Mouse (Mus musculus): Measurements from ENCODE around the gene Ano5. TPM values are rescaled to one million over a fixed set of nuclear protein-coding genes. Genes with fewer than 3 reads are reported as not detected.

Ano5 gene
- polyA plus RNA-seq (2014; fragmentation: Nextera tagmentation; extraction: Ambion mirVana): 0.21 and 0.28 TPM in 2 replicates

GRCm38 (mm10) chr7:51510671-51511651 is at the start of gene Ano5:
Gene Ano5, plus strand, starts transcription at chr7:51511029.
- Histone ChIP-seq H3K4me1 (ENCODE audit: control insufficient read depth, insufficient read depth, low read length) (no peaks in the 10 kb centered on the region), H3K4me3 (ENCODE audit: low read depth, low read length) (peak within 1 kb of the TSS; percentile 44), H3K9me3 (replicated peaks; ENCODE audit: control insufficient read depth, low read length) (no peaks in the 10 kb centered on the region), H3K27ac (ENCODE audit: low read depth, low read length) (no peak within 1 kb of the TSS), H3K36me3 (ENCODE audit: control insufficient read depth, insufficient read depth, low read length) (no peaks in the 10 kb centered on the region), H3K9ac (ENCODE audit: low read length) (peak within 1 kb of the TSS; percentile 52), H3K27me3 (replicated peaks; ENCODE audit: control insufficient read depth, insufficient read depth, low read length) (peaks cover 6% of the 10 kb centered on the region; the same call in 1 of the 2 replicates), H3K4me2 (ENCODE audit: low read length) (peak within 1 kb of the TSS; percentile 89)
- whole genome bisulfite sequencing: 3% methylated on average over 45 of the region's 45 CpGs
- peak; percentile 58 for DNase-seq (ENCODE audit: low spot score)
- peak; percentile 80 for ATAC-seq

DNA sequence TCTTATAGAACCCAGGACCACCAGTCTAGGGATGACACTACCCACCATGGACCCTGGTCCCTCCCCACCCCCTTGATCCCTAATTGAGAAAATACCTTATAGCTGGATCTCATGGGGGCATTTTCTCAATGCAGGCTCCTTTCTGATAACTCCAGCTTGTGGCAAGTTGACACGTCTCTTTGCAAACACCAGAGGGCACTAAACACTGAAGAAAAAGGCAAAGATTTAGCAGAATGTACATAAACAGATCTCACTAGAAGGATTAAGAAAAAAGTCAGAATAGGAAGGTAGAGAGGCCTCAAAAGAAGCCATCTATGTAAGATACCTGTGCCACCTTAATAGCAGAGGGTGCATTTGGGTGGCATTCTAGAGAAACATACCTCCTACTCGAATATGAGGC is 11.4 kb upstream of the Ano5 start:
- Histone ChIP-seq H3K4me3 (ENCODE audit: low read depth, low read length) (no peak overlapping the region), H3K27me3 (replicated peaks; ENCODE audit: control insufficient read depth, insufficient read depth, low read length) (no peaks in the 10 kb centered on the region), H3K27ac (ENCODE audit: low read depth, low read length) (no peak overlapping the region), H3K4me1 (ENCODE audit: control insufficient read depth, insufficient read depth, low read length) (no peaks in the 10 kb centered on the region), H3K9ac (ENCODE audit: low read length) (no peak overlapping the region), H3K9me3 (replicated peaks; ENCODE audit: control insufficient read depth, low read length) (no peaks in the 10 kb centered on the region), H3K4me2 (ENCODE audit: low read length) (no peak overlapping the region), H3K36me3 (ENCODE audit: control insufficient read depth, insufficient read depth, low read length) (no peaks in the 10 kb centered on the region)
- peak; percentile 72 for DNase-seq (ENCODE audit: low spot score)
- WGBS: 41% methylated on average over 2 of the region's 2 CpGs
- no peak; the same call in 1 of the 2 replicates for ATAC-seq

GRCm38 (mm10) chr7:51503940-51504339 is 6.9 kb upstream of the Ano5 start:
- Histone ChIP-seq H3K9me3 (replicated peaks; ENCODE audit: control insufficient read depth, low read length) (no peaks in the 10 kb centered on the region), H3K4me2 (ENCODE audit: low read length) (no peak overlapping the region), H3K9ac (ENCODE audit: low read length) (no peak overlapping the region), H3K27me3 (replicated peaks; ENCODE audit: control insufficient read depth, insufficient read depth, low read length) (no peaks in the 10 kb centered on the region), H3K4me3 (ENCODE audit: low read depth, low read length) (no peak overlapping the region), H3K4me1 (ENCODE audit: control insufficient read depth, insufficient read depth, low read length) (no peaks in the 10 kb centered on the region), H3K27ac (ENCODE audit: low read depth, low read length) (no peak overlapping the region), H3K36me3 (ENCODE audit: control insufficient read depth, insufficient read depth, low read length) (no peaks in the 10 kb centered on the region)
- no peak for DNase-seq (ENCODE audit: low spot score)
- WGBS: 62% methylated on average over 2 of the region's 2 CpGs
- ATAC-seq: no peak

GRCm38 (mm10) chr7:51510147-51510546 is 682 bp upstream of the Ano5 start:
- Histone ChIP-seq H3K9me3 (replicated peaks; ENCODE audit: control insufficient read depth, low read length) (no peaks in the 10 kb centered on the region), H3K4me2 (ENCODE audit: low read length) (peak overlapping the region; percentile 89; the same call in 1 of the 2 replicates), H3K4me3 (ENCODE audit: low read depth, low read length) (no peak overlapping the region), H3K27me3 (replicated peaks; ENCODE audit: control insufficient read depth, insufficient read depth, low read length) (peaks cover 6% of the 10 kb centered on the region; the same call in 1 of the 2 replicates), H3K27ac (ENCODE audit: low read depth, low read length) (no peak overlapping the region), H3K36me3 (ENCODE audit: control insufficient read depth, insufficient read depth, low read length) (no peaks in the 10 kb centered on the region), H3K9ac (ENCODE audit: low read length) (no peak overlapping the region), H3K4me1 (ENCODE audit: control insufficient read depth, insufficient read depth, low read length) (no peaks in the 10 kb centered on the region)
- ATAC-seq (no peak), DNase-seq (ENCODE audit: low spot score) (no peak)
- WGBS: 79% methylated on average over 7 of the region's 7 CpGs

DNA sequence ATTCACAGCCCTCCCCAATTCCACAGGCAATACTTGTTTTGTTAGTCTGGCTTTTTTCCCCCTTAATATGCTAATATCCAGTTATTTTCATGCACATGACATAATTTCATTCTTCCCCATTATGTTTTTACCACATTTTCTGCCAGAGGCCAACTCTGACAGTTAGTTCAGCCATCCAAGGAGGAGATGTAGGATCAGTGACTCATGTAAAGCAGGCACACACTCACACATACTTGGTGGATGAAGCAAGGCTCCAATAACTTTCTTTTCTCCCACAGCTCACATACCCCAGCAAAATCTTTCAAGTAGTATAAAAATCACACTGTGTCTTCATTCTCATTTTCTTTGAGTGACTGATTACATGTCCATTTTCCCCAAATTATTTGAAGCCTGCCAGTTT is 28.5 kb downstream of the Ano5 start:
- H3K9ac ChIP-seq (ENCODE audit: low read length): no peak overlapping the region
- no peak overlapping the region for H3K4me2 ChIP-seq (ENCODE audit: low read length)
- DNase-seq (ENCODE audit: low spot score): no peak
- no peaks in the 10 kb centered on the region for H3K36me3 ChIP-seq (ENCODE audit: control insufficient read depth, insufficient read depth, low read length)
- H3K9me3 ChIP-seq (replicated peaks; ENCODE audit: control insufficient read depth, low read length): no peaks in the 10 kb centered on the region
- no peak overlapping the region for H3K4me3 ChIP-seq (ENCODE audit: low read depth, low read length)
- no peak for ATAC-seq
- H3K27me3 ChIP-seq (replicated peaks; ENCODE audit: control insufficient read depth, insufficient read depth, low read length): no peaks in the 10 kb centered on the region
- H3K27ac ChIP-seq (ENCODE audit: low read depth, low read length): no peak overlapping the region
- no peaks in the 10 kb centered on the region for H3K4me1 ChIP-seq (ENCODE audit: control insufficient read depth, insufficient read depth, low read length)

GRCm38 (mm10) chr7:51540736-51541135 is 29.9 kb downstream of the Ano5 start:
- 61% methylated on average over 6 of the region's 6 CpGs for WGBS
- no peak overlapping the region for H3K27ac ChIP-seq (ENCODE audit: low read depth, low read length)
- no peak overlapping the region for H3K4me2 ChIP-seq (ENCODE audit: low read length)
- no peak overlapping the region for H3K4me3 ChIP-seq (ENCODE audit: low read depth, low read length)
- ATAC-seq (no peak), DNase-seq (ENCODE audit: low spot score) (peak; percentile 4)
- no peaks in the 10 kb centered on the region for H3K9me3 ChIP-seq (replicated peaks; ENCODE audit: control insufficient read depth, low read length)
- H3K9ac ChIP-seq (ENCODE audit: low read length): no peak overlapping the region
- H3K4me1 ChIP-seq (ENCODE audit: control insufficient read depth, insufficient read depth, low read length): no peaks in the 10 kb centered on the region
- no peaks in the 10 kb centered on the region for H3K27me3 ChIP-seq (replicated peaks; ENCODE audit: control insufficient read depth, insufficient read depth, low read length)
- H3K36me3 ChIP-seq (ENCODE audit: control insufficient read depth, insufficient read depth, low read length): no peaks in the 10 kb centered on the region

DNA sequence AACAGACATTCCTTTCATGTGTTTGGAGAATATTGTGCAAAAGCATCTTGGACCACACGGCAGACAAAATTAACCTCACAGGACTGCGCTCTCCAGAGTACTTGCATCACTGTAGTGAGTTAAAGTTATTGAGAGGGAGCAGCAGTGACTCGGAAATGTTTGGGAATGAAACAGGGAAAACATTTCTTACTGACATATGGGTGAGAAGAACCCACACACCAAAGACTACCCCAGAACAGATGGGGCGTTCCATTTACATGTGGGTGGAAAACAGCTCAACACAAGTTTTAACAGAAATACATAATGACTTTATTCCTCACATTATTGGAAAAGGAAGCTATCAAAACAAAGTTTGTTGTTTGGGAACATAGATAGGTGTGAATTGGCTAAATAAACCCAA is 89.2 kb downstream of the Ano5 start:
- no peak overlapping the region for H3K4me2 ChIP-seq (ENCODE audit: low read length)
- H3K9me3 ChIP-seq (replicated peaks; ENCODE audit: control insufficient read depth, low read length): no peaks in the 10 kb centered on the region
- no peaks in the 10 kb centered on the region for H3K27me3 ChIP-seq (replicated peaks; ENCODE audit: control insufficient read depth, insufficient read depth, low read length)
- DNase-seq (ENCODE audit: low spot score) (peak; percentile 26), ATAC-seq (0 out of 2 replicates have a peak, but pooled peaks have one; percentile 10)
- no peaks in the 10 kb centered on the region for H3K4me1 ChIP-seq (ENCODE audit: control insufficient read depth, insufficient read depth, low read length)
- no peak overlapping the region for H3K4me3 ChIP-seq (ENCODE audit: low read depth, low read length)
- 81% methylated on average over 4 of the region's 4 CpGs for WGBS
- H3K36me3 ChIP-seq (ENCODE audit: control insufficient read depth, insufficient read depth, low read length): no peaks in the 10 kb centered on the region
- no peak overlapping the region for H3K9ac ChIP-seq (ENCODE audit: low read length)
- H3K27ac ChIP-seq (ENCODE audit: low read depth, low read length): no peak overlapping the region

GRCm38 (mm10) chr7:51603741-51604140 is 92.9 kb downstream of the Ano5 start:
- Histone ChIP-seq H3K9me3 (replicated peaks; ENCODE audit: control insufficient read depth, low read length) (no peaks in the 10 kb centered on the region), H3K27me3 (replicated peaks; ENCODE audit: control insufficient read depth, insufficient read depth, low read length) (no peaks in the 10 kb centered on the region), H3K9ac (ENCODE audit: low read length) (no peak overlapping the region), H3K4me1 (ENCODE audit: control insufficient read depth, insufficient read depth, low read length) (no peaks in the 10 kb centered on the region), H3K36me3 (ENCODE audit: control insufficient read depth, insufficient read depth, low read length) (no peaks in the 10 kb centered on the region), H3K27ac (ENCODE audit: low read depth, low read length) (no peak overlapping the region), H3K4me3 (ENCODE audit: low read depth, low read length) (no peak overlapping the region), H3K4me2 (ENCODE audit: low read length) (no peak overlapping the region)
- 72% methylated on average over 12 of the region's 12 CpGs for WGBS
- DNase-seq (ENCODE audit: low spot score) (peak; percentile 51), ATAC-seq (no peak; the same call in 1 of the 2 replicates)

DNA sequence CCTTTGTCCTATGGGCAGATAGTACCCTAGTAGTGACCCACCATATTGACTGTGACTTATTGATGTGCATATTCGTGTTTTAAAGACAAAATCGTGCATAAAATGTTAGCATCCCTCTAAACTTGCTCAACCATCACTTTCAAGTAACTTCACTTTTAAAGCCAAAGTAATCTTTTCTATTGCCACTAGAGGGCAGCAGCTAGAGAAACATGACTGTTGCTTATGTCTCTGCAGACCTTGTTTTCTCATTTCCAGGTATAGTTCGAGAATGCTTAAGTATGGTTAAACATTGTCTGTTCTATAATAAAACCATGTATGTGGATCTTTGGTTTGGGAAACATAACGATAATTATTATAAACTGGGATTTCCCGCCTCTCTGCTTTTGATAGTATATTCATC is 103.6 kb downstream of the Ano5 start:
- no peak overlapping the region for H3K9ac ChIP-seq (ENCODE audit: low read length)
- 39% methylated on average over 5 of the region's 5 CpGs for WGBS
- H3K4me1 ChIP-seq (ENCODE audit: control insufficient read depth, insufficient read depth, low read length): no peaks in the 10 kb centered on the region
- H3K4me3 ChIP-seq (ENCODE audit: low read depth, low read length): no peak overlapping the region
- no peaks in the 10 kb centered on the region for H3K27me3 ChIP-seq (replicated peaks; ENCODE audit: control insufficient read depth, insufficient read depth, low read length)
- ATAC-seq (no peak), DNase-seq (ENCODE audit: low spot score) (peak; percentile 72)
- no peaks in the 10 kb centered on the region for H3K9me3 ChIP-seq (replicated peaks; ENCODE audit: control insufficient read depth, low read length)
- H3K4me2 ChIP-seq (ENCODE audit: low read length): no peak overlapping the region
- H3K36me3 ChIP-seq (ENCODE audit: control insufficient read depth, insufficient read depth, low read length): no peaks in the 10 kb centered on the region
- no peak overlapping the region for H3K27ac ChIP-seq (ENCODE audit: low read depth, low read length)
